Mouse (Mus musculus) R1 (cell line): ENCODE data around the gene Efcab5.
A peak's percentile ranks its signal among the peaks of the same experiment; 100 is the strongest.
"Not testable (repeated sequence)": the region's sequence is repeated elsewhere in the genome, so short reads cannot be mapped to it uniquely, and the experiment has no call there.

ENCODE experiments used
- DNase-seq: peaks from one replicate; pipeline ENCODE4 v3.0.0-alpha.2; 2018; ENCODE audit warnings: low read depth, low spot score

Efcab5 gene

GRCm38 (mm10) chr11:77179771-77180170 lies 9.0 kb downstream of the Efcab5 start:
- no peak for DNase-seq

- no peak for DNase-seq
These were observed 14.2 kb downstream of the Efcab5 start for GRCm38 (mm10) chr11:77174531-77174930.

DNA sequence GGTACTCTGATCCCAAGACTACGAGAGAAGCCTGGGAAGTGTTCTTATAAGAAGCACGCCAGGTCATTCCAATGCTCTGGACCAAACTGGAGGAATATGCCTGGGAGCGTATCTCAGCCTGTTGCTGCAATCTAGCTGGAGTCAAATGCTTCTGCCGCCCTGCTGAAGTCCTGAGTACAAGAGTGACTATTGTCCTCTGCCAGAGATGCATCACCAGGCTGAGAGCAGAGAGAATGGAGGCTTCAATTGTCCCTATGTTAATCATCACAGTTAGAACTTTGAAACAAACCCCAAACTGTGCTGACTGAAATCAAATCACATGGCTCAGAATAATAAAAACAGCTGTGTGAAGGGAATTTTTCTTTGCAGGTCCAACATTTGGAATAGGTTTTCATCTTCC lies 15.0 kb downstream of the Efcab5 start:
- DNase-seq, result no peak

- no peak for DNase-seq
These were observed 28.0 kb downstream of the Efcab5 start for GRCm38 (mm10) chr11:77160744-77161143.

GRCm38 (mm10) chr11:77160341-77160740 lies 28.4 kb downstream of the Efcab5 start:
- no peak for DNase-seq

DNA sequence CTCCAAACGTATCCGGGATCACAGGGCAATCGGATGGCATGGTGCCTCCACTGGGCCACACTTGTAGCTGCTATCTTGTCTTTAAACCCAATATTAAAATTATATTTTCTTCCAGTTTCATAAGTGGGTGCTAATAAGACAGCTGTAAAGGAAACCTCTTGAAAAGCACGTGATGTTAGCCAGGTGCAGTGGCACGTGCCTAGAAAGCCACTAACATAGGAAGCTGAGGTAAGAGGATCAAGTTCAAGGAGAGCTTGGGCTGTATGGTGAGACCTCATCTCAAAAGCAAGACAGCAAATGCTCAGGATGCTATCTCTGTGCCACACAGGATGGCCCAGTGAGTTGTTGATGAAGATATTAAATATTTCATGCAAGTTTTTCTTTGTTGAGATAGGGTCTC lies 34.6 kb downstream of the Efcab5 start:
- DNase-seq, result no peak

DNA sequence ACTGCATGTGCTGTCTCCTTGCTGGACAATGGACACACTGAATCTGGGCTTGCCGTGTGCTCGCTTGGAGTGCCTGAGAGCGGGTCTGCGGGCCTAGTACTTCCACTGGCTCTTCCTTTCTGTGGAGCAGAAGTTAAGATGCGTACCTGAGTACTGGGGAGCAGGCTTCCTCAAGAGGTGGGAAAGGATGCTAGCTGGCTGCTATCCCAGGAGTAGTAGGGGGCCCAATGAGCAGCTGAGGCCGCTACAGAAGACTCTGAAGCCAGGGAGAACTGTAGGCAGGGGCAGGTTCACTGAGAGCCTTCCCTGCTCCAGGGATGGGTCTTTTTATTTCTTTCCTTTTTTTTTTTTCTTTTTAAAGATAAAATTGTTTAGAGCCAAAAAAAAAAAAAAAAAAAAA lies 38.0 kb downstream of the Efcab5 start:
- no peak for DNase-seq

DNA sequence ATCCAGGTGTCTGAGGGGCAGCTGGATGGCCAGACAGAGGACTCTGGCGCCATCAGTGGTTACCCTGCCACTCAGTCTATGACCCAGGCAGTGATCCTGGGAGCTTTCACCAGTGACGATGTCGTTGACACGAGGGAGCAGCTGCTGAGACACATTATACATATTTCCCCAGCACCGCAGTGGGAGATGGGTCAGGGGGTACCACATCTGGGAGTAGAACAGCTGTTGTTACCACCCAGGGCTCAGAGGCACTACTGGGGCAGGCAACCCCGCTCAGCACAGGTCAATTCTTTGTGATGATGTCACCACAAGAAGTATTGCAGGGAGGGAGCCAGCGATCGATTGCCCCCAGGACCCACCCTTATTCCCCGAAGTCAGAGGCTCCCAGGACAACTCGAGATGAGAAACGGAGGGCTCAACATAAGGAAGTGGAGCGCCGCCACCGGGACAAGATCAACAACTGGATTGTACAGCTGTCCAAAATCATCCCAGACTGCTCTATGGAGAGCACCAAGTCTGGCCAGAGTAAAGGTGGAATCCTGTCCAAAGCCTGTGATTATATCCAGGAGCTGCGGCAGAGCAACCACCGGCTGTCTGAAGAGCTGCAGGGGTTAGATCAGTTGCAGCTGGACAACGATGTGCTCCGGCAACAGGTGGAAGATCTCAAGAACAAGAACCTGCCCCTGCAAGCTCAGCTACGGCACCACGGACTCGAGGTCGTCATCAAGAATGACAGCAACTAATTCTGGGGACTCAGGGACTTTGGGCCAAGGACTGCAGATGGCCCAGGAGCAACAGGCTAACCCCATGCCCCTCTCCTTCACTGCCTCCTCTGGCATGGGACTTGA lies 38.8 kb downstream of the Efcab5 start:
- not testable (repeated sequence) for DNase-seq

DNA sequence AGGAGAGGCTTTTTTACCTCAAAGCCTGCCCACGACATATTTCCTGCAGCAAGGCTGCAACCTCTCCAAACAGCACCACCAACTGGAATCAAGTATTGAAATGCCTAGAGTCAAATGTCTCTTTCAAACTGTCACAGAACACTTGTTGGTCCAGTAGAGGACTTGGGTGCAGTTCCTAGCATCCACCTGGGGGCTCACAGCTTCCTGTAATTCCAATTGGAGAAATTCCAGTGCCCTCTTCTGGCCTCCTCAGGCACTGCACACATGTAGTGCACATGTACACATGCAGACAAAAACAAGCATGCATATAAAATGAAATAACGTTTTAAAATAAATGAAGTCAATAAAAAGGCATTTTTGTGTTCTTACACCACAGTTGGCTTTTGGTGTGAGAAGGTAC lies 40.0 kb downstream of the Efcab5 start:
- DNase-seq, result peak; percentile 79

DNA sequence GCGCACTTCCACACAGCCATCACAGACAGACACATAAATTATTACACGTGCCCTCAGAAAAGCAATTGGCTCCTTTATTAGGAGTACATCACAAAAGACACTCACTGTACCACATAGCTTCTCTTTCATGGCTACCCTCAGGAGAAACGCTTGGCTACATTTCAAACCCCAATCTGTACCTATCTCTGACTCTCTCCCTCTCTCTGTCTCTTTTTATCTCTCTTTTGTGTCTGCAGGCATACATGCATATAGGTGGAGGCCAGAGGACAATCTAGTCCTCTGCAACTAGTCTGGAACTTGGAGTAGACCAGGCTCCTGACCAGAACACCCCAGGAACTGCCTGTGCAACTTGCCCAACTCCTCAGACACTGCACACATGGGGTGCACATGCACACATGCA lies 41.0 kb downstream of the Efcab5 start:
- no peak for DNase-seq

GRCm38 (mm10) chr11:77145423-77145822 lies 43.3 kb downstream of the Efcab5 start:
- DNase-seq, result no peak

- DNase-seq, result no peak
These were observed 46.8 kb downstream of the Efcab5 start for GRCm38 (mm10) chr11:77141938-77142337.

DNA sequence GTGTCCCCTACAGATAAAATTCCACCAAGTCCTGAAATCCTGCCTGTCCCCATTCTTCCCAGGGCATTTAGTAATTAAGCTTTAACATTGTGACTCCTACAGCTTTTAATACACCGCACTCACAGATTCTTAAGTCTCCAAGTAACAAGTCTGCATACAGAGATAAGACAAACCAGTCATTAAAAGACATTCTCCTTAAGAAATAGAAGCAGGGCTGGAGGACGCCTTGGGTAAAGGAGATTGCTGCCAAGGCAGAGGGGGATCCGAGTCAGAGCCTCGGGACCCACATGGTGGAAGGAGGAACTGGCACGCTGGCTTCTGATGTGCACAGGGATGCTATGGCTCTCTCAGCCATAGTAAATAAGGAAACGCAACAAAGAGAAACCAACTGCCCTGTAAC lies 48.8 kb downstream of the Efcab5 start:
- no peak for DNase-seq

DNA sequence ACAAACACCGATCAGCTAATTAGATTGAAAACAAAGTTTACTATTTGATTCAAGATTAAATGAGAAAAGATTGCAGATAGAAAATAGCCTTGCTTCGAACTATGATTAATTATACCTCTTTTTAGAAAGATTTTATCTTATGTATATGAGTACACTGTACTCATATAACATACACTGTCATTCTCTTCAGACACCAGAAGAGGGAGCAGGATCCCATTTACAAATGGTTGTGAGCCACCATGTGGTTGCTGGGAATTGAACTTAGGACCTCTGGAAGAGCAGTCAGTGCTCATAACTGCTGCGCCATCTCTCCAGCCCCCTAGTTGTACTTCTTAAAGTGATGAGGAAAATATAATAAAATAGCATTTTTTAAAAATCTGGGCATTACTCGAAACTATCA lies 55.3 kb downstream of the Efcab5 start:
- peak; percentile 63 for DNase-seq

DNA sequence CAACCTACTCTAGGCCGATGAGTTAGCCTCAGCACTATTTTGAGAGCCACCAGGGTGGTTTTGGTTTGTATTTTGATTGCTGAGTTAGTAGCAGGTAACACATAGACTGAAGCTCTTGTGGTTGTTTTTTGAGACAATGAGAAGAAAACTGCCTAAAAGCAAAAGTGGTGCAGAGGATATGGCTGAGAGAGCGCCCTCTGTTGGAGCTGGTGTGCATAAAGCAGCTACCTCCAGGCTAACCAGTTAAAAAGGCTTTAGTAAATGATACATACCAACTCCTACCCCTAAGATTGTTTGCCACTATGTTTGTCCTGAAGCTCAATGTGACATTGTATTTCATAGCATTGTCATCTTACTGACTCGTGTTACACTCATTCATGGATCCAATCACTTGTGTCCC lies 56.2 kb downstream of the Efcab5 start:
- DNase-seq, result peak; percentile 70

DNA sequence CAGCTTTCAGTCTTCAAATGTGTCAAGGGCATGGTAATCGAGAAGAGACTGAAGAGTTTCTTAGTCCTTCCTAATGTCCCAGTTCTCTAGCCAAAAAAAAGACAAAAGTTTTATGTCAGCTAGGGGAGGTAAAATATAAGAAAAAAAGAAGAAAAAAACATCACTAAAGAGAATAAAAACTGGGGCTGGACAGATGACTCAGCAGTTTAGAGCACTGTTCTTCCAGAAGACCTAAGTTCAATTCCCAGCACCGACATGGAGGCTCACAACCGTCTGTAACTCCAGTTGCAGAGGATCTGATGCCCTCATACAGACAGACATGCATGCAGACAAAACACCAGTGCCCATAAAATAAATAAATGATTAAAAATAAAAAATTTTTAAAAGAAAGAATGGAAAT lies 60.2 kb downstream of the Efcab5 start:
- DNase-seq, result no peak

DNA sequence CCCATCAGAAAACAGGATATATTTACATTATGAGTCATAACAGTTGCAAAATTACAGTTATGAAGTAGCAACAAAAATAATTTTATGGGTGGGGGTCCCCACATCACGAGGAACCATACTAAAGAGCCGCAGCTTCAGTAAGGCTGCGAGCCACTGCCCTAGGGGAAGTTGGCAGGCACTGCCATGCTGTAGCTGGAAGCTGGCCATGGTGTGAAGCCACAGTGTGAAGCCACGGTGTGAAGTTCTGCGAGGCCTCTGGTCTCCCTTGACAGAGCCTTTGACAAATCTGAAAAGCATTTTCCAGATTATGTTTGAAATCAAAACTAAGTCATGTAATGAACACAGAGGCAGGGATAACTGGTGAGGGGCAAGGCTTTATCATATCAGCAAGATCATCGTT lies 77.6 kb downstream of the Efcab5 start:
- DNase-seq, result no peak

GRCm38 (mm10) chr11:77108442-77108841 lies 80.3 kb downstream of the Efcab5 start:
- no peak for DNase-seq

GRCm38 (mm10) chr11:77107872-77108271 lies 80.9 kb downstream of the Efcab5 start:
- DNase-seq, result peak; percentile 66

GRCm38 (mm10) chr11:77106961-77107360 lies 81.8 kb downstream of the Efcab5 start:
- DNase-seq, result peak; percentile 55

DNA sequence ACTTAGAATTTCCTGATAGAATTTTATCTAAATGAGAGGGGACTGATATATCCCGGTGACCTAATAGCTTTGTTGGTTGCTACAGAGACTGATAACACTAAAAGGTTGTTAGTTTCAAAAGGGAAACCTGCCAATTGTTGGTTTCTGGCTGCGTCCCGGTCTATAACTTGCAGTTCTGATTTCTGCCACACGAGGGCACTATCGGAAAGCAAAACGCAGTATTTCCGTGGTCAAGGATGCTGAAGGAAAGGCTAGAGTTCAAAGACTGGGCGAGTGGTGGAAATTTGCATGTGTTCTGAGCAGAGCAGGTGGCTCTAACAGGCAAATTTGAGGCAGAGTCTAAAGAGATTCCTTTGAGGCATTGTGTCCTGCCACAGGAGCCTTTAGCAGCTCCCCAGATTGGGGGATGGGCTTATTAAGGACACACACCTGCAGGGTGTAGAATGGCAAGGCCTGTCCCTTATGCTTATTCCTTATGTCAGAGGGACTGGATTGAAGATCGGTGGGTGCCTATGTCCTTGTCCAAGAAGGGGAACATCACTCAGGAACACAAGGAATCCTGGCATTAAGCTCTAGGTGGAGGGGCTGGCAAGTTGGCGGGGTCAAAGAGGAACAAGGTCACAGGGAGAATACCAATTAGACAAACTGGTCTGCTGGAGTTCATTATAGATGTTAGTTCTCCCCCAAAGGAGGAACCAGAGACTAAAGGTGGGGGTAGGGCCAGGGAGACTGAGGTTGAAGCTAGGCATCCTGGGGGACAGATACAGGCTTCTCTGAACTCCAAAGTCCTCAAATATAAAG lies 88.4 kb downstream of the Efcab5 start:
- DNase-seq, result peak; percentile 81

- DNase-seq, result no peak
These were observed 90.3 kb downstream of the Efcab5 start for GRCm38 (mm10) chr11:77098332-77098972.
